Mouse (Mus musculus): ENCODE data around the gene Abi3bp.
A peak's percentile ranks its signal among the peaks of the same experiment; 100 is the strongest.

The Abi3bp gene

GRCm38 (mm10) chr16:56518024-56518423, 40.3 kb downstream of the Abi3bp start:
- DNase-seq (ENCODE audit: low read depth) = no peak

DNA sequence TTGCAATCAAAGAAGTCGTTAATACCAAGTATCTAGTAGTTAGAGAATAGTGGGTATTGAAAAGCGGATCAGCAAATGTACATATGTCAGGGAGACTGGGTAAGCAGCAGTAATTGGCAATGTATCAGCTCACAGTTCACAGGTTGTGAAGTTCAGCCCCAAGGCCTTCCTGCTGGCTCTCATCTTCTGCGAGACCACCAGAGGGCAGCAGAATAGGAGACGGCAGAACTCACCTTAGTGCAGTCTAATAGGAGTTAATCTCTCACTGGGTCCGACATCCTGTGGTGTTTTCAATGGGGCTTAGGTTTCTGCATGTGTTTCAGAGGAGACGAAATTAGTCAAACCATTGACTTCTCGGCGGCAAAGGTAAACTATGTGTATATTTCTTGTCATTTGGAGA, 46.7 kb downstream of the Abi3bp start:
- DNase-seq (ENCODE audit: low read depth) = peak; percentile 10

DNA sequence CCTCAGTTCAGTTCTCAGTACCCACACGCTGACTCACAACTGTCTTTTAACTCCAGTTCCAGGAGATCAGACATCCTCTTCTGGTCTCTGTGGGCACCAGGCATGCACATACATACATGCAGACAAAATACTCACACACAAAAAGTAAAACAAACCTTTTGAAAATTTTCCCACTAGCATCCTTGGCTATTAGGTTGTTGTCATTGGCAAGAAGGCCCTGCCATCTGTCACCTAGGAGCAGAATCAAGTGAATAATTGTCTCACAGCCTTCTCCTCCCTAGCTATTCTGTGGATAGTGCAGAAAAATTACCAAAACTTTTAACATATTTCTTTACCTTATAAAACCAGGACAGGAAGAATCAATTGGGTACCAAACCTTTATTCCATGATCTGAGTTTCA, 48.8 kb downstream of the Abi3bp start:
- no peak for DNase-seq (ENCODE audit: low read depth)

GRCm38 (mm10) chr16:56528079-56528688, 50.5 kb downstream of the Abi3bp start:
- DNase-seq (ENCODE audit: low read depth) = no peak

DNA sequence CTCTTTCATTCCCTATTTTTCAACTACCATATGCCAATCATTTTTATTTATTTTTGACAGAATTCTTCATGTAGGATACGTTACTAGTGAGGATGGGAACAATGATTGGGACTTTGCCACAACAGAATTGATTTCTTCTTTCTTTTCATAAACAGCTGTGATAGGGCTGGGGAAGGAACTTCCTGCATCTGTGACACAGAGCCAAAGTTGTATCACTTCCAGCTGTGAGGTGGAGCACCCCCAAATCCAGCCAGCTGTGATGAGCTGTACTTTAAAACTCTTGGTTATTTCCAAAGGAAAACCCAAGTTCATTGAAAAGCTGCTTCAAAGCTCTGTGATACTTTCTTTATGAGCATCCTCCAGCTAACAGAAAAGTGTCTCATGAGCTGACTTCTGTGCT, 101.9 kb downstream of the Abi3bp start:
- no peak for DNase-seq (ENCODE audit: low read depth)

- DNase-seq (ENCODE audit: low read depth) = no peak
Observed at GRCm38 (mm10) chr16:56593581-56593980, 115.9 kb downstream of the Abi3bp start.

- DNase-seq (ENCODE audit: low read depth) = no peak
Observed at GRCm38 (mm10) chr16:56594866-56595265, 117.2 kb downstream of the Abi3bp start.

DNA sequence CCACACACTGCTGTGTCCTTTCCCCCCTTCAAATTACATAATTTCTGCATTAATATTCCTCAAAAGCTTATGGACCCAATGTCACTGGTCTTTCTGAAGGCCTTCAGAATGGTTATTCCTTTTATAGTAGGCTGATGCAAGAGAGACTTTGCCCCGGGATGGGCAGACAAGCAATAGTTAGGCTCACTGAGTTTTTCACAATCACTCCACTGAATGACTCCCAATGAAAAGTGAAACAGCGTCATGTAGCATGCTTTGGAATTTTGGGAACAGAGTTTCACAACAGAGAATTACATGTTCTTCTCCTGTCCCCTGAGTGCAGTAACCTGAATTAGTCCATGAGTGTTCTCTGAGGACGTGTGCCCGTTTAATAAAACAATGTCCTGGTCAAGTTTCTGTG, 120.7 kb downstream of the Abi3bp start:
- no peak for DNase-seq (ENCODE audit: low read depth)

- no peak for DNase-seq (ENCODE audit: low read depth)
Observed at GRCm38 (mm10) chr16:56602394-56602793, 124.7 kb downstream of the Abi3bp start.

DNA sequence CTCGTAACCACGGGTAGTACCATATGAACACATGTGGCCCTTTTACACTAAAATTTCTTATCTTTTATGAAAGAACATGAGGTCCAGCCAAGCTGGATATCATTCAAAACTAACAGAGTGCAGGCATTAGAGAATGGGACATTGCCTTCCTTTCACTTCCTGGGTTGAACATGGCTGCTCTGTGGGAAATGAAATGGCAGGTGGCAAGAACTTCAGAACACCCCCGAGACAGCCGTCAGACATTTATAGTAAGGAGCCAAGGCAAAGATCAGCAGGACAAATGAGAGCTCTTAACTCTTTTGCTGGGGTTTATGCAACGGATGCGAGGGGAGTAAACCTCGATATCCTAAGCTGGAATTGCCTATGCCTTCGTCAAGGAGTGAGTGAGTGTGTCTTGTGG, 132.9 kb downstream of the Abi3bp start:
- no peak for DNase-seq (ENCODE audit: low read depth)

DNA sequence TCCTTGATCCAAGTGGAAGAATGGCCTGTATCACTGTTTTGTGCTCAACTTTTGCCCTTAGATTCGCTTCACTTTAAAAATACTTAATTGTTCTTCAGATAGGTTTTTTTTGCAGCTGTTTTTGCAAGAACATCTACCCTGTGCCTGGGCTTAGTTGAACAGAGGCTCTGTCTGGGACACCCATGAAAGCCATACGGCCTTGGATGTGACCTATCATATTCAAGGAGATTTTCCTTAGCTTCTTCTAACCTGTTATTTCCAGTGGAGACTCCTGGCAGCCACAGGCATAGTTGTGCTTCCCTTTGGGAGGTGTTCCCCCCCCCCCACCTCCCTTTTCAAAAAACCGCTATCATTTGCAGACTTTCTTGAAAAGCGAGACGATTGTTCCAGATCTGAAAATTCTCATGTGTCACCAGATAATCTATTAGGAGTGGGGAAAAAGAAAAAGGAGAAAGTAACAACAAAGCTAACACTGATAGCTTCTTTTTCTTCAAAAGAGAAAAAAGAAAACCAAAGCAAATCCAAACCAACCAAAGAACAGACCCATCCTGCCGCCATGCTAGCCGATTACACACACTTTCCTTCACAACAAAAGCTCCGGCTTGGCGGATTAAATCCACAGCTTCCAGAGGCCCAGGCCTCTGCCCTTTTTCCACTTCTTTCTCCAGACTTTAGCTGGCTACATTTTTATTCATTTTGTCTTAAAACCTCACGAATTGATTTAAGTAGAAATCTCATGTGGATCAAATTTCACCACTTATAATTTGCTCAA, 133.6 kb downstream of the Abi3bp start:
- no peak for DNase-seq (ENCODE audit: low read depth)

- no peak for DNase-seq (ENCODE audit: low read depth)
Observed at GRCm38 (mm10) chr16:56638544-56638943, 160.9 kb downstream of the Abi3bp start.

DNA sequence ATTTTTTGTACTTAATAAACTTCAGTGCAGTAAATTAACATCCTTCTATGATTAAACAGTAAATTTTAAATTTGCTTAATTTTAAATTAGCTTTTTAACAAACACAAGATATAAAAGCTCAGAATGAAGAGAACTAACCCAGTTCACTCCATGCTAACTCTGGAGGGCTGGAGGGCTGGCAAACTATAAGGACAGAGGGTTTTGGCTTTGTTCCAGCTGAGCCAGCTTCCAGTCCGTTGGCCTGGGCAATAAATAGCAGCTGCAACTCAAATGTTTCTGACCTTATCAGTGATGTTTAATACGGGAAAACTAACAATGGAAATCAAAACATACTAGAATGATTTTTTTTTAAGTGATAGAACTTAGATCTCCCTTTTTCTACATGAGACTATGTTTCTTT, 167.6 kb downstream of the Abi3bp start:
- no peak for DNase-seq (ENCODE audit: low read depth)

- no peak for DNase-seq (ENCODE audit: low read depth)
Observed at GRCm38 (mm10) chr16:56646382-56647172, 168.9 kb downstream of the Abi3bp start.

DNA sequence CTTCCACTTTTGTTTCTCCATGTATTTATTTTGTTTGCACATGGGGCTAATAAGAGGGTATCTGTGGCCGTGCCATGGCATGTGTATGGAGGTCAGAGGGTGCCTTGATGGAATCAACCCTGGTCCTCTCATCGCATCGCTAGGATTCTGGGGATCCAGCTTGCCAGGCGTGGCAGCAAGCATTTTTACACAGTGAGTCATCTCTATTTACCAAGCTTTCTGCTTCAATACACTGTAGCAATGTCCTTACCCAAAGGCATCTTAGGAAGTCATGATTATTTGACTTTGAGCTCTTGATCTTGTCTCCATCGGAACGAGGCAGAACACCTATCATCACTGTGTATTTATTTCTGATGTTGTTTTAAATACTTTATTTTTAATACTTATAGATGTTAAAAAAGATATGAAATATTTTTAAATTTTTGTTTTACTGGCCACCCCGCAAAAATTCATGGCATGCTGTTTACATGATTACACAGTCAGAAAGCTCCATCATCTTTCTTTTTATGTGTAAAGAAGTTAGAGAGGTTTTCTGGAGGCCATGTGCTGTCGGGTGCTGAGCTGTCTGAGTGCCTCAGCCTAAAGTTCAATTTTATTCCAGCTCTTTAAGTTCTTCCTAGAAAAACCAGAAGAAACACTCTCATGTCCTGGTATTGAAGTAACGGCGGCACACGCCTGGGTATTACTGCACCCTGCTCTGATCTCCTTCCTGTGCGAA, 177.7 kb downstream of the Abi3bp start:
- DNase-seq (ENCODE audit: low read depth) = no peak

GRCm38 (mm10) chr16:56658866-56659265, 181.2 kb downstream of the Abi3bp start:
- DNase-seq (ENCODE audit: low read depth) = no peak

DNA sequence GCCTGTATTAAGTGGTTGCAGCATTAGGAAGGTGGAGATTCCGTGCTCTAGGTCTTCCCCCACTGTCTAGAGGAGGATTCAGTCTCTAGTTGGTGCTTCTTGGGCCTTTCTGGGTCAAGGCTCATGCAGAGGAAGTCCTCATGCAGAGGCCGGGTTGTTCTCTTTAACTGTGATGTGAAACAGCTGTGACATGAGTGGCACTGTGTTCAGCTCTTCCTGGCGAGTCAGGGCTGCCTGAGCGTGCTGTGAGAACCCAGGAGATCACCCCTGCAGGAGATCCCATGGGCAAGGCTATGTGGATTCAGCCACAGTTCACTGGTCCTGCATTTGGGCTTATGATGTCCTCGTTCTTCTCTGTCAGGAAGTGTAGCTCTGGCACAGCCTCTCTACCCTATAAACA, 191.8 kb downstream of the Abi3bp start:
- no peak for DNase-seq (ENCODE audit: low read depth)

GRCm38 (mm10) chr16:56670941-56671340, 193.3 kb downstream of the Abi3bp start:
- DNase-seq (ENCODE audit: low read depth) = no peak

DNA sequence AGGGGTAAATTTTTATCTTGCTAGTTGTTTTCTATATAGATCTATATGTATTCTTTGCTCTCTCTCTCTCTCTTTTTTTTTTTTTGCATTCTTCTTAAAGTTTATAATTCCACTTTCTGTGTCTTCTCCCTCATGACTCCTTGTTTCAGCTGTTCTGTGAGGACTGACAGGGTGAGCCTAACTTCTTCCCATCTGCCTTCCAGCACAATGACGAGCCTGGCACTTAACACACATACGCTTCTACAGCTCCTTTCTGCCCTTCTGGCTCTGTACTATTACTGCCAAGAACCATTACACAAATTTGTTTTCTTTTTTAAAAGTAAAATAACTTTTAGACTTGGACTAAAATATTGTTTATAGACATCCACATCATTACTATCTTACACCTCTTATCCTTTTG, 195.7 kb downstream of the Abi3bp start:
- no peak for DNase-seq (ENCODE audit: low read depth)

DNA sequence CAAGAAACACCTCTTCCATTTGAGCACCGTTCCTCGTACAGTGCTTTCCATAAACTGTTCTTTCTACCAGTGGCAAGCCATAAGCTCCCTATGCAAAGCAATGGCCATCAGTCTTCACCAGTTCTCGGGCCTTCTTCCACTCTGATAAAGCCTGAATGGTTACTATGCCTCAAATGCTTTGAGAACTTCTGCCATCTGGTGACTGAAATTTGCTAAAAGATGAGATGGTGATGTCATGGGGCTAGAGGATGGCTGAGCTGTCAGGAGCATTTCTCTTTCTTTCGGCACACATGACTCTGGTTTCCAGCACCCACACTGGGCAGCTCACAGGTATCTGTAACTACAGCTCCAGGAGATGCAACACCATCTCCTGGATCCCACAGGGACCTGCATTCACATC, 199.5 kb downstream of the Abi3bp start:
- DNase-seq (ENCODE audit: low read depth) = no peak

DNA sequence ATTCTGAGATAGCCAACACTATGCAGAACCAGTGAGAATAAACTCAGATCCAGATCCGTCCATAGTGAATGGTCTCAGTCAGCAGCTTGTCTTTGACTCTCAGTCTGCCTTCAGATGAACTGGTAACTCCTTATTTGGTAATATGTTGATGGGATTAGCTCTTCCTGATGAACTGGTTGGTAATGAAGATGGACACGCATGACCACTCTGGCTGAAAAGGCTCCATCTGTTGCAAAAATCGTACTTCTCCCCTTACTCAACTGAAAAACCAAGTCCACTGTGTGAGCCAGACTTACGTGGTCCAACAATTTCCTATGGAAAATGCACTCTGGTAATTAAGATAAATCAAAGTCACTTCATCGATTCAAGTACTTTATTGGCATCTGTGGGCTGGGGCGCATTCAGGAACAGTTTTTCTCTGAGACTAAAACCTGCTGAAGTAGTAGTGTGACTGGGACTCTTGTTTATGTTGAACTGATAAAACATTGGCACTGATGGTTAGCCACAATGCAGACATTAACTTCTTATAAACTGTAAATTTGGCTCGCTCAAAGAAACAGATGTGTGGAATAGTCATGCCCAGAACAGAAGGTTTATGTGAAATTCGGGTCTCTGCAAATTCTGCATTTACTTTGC, 203.4 kb downstream of the Abi3bp start:
- DNase-seq (ENCODE audit: low read depth) = no peak

DNA sequence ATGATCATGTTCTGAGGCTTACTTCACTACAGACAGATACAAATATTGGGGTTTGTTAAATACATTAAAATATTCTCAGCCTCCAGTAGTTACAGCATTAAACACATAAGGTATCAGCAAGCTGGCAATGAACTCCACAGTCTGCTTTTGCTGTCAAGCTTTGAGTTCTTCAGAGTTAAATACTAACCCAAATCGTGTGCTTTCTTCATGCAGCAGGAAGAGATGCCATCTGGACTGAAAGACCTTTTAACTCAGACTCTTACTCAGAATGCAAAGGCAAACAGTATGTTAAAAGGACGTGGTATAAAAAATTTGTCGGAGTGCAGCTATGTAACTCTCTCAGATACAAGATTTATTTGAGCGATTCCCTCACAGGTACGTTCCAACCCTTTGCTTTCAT, 209.1 kb downstream of the Abi3bp start:
- no peak for DNase-seq (ENCODE audit: low read depth)
